Mouse (Mus musculus) thymus, adult 2 months (tissue): ENCODE measurements around the gene Psmg3. TPM values are rescaled to one million over a fixed set of nuclear protein-coding genes. Genes with fewer than 3 reads are reported as not detected.

Experiments
- DNase-seq: peaks from one replicate; pipeline ENCODE4 v3.0.0; 2021
- H3K27ac ChIP-seq: fragments of 200-500 bp; 2 replicates; pipeline ENCODE4 v1.5.1; 2012; ENCODE audit warnings: low read length, control low read depth; ENCODE audit not compliant: control insufficient read depth, insufficient read depth
- H3K27me3 ChIP-seq: fragments of 200-500 bp; 2 replicates; pipeline ENCODE4 v1.6.1; 2012; ENCODE audit warnings: mild to moderate bottlenecking, low read length, moderate library complexity, mixed read lengths; ENCODE audit not compliant: control insufficient read depth, insufficient read depth
- H3K36me3 ChIP-seq: fragments of 200-500 bp; 2 replicates; pipeline ENCODE4 v1.6.1; 2012; ENCODE audit warnings: mild to moderate bottlenecking, low read length, moderate library complexity; ENCODE audit not compliant: control insufficient read depth, insufficient read depth
- H3K4me1 ChIP-seq: fragments of 200-500 bp; replicated peaks from 2 replicates; pipeline ENCODE4 v1.6.1; 2012; ENCODE audit warnings: low read length; ENCODE audit not compliant: control insufficient read depth, insufficient read depth
- H3K4me3 ChIP-seq: fragments of 200-500 bp; 2 replicates; pipeline ENCODE4 v1.5.1; 2012; ENCODE audit warnings: mild to moderate bottlenecking, low read length, control low read depth, moderate library complexity; ENCODE audit not compliant: control insufficient read depth, insufficient read depth
- CTCF ChIP-seq: fragments of 200-500 bp; IDR thresholded peaks from 2 replicates; pipeline ENCODE4 v1.5.1; 2012; ENCODE audit warnings: mild to moderate bottlenecking, control low read depth, low read length, moderate library complexity, borderline replicate concordance; ENCODE audit not compliant: control insufficient read depth, poor library complexity, insufficient read depth; ENCODE audit errors: extremely low read depth
- POLR2A ChIP-seq: fragments of 200-500 bp; IDR thresholded peaks from 2 replicates; pipeline ENCODE4 v1.6.1; 2012; ENCODE audit warnings: mild to moderate bottlenecking, low read length, control low read depth, moderate library complexity; ENCODE audit not compliant: control insufficient read depth, poor library complexity, insufficient read depth; ENCODE audit errors: extremely low read depth
- WGBS: fragments of 180-500 bp; shearing (Covaris S2); methylation state at CpG from one replicate; pipeline ENCODE4 v1.1.7; 2018; 5-methylcytosine and 5-hydroxymethylcytosine counted together
- polyA plus RNA-seq: library from polyadenylated mRNA; depleted of rRNA; stranded (reverse); fragments of >200 nt; gene quantifications from 2 replicates; pipeline ENCODE4 v1.2.3, GENCODE M21; 2012

Psmg3 gene
- polyA plus RNA-seq, 1 experiment: 51.6 TPM

GRCm38 (mm10) chr5:139796001-139796620 is 30.6 kb downstream of the Psmg3 start:
- TF ChIP-seq CTCF (no peak), POLR2A (no peak)
- Histone ChIP-seq H3K27ac (no peak overlapping the region), H3K27me3 (no peaks in the 10 kb centered on the region), H3K36me3 (peaks cover 18% of the 10 kb centered on the region), H3K4me1 (peaks cover 50% of the 10 kb centered on the region), H3K4me3 (no peak overlapping the region)
- DNase-seq: no peak
- 91% methylated on average over 9 of the region's 9 CpGs for WGBS

GRCm38 (mm10) chr5:139794938-139795337 is 31.7 kb downstream of the Psmg3 start:
- 13% methylated on average over 10 of the region's 10 CpGs for whole genome bisulfite sequencing
- Histone ChIP-seq H3K4me1 (peaks cover 53% of the 10 kb centered on the region), H3K27ac (no peak overlapping the region), H3K36me3 (peaks cover 7% of the 10 kb centered on the region), H3K27me3 (no peaks in the 10 kb centered on the region), H3K4me3 (no peak overlapping the region)
- DNase-seq: no peak
- TF ChIP-seq CTCF: no peak
- no peak for TF ChIP-seq POLR2A

- H3K27me3 ChIP-seq: no peaks in the 10 kb centered on the region
- H3K4me3 ChIP-seq: no peak overlapping the region
- H3K27ac ChIP-seq: no peak overlapping the region; the same call in 1 of the 2 replicates
- H3K36me3 ChIP-seq: no peaks in the 10 kb centered on the region; the same call in 1 of the 2 replicates
- WGBS: 62% methylated on average over 5 of the region's 5 CpGs
- peaks cover 53% of the 10 kb centered on the region for H3K4me1 ChIP-seq
- no peak for TF ChIP-seq POLR2A
- no peak for TF ChIP-seq CTCF
- DNase-seq: no peak
Measured at GRCm38 (mm10) chr5:139794137-139794536, 32.5 kb downstream of the Psmg3 start.

- H3K4me3 ChIP-seq: peak overlapping the region; percentile 28
- no peaks in the 10 kb centered on the region for H3K36me3 ChIP-seq
- no peaks in the 10 kb centered on the region for H3K27me3 ChIP-seq
- TF ChIP-seq POLR2A (no peak), CTCF (no peak)
- peak overlapping the region; percentile 66 for H3K27ac ChIP-seq
- H3K4me1 ChIP-seq: peaks cover 53% of the 10 kb centered on the region
- WGBS: 7% methylated on average over 11 of the region's 11 CpGs
- peak; percentile 30 for DNase-seq
Measured at GRCm38 (mm10) chr5:139793338-139794089, 33.2 kb downstream of the Psmg3 start.

GRCm38 (mm10) chr5:139792966-139793337 is 33.7 kb downstream of the Psmg3 start:
- H3K4me3 ChIP-seq: peak overlapping the region; percentile 28; the same call in 1 of the 2 replicates
- DNase-seq: no peak
- peaks cover 50% of the 10 kb centered on the region for H3K4me1 ChIP-seq
- TF ChIP-seq CTCF (no peak), POLR2A (no peak)
- 2% methylated on average over 3 of the region's 3 CpGs for WGBS
- no peaks in the 10 kb centered on the region for H3K27me3 ChIP-seq
- H3K36me3 ChIP-seq: no peaks in the 10 kb centered on the region
- peak overlapping the region; percentile 66 for H3K27ac ChIP-seq

GRCm38 (mm10) chr5:139792159-139792775 is 34.4 kb downstream of the Psmg3 start:
- WGBS: 2% methylated on average over 11 of the region's 11 CpGs
- DNase-seq: no peak
- no peaks in the 10 kb centered on the region for H3K36me3 ChIP-seq
- H3K4me1 ChIP-seq: peaks cover 44% of the 10 kb centered on the region
- peak overlapping the region; percentile 85 for H3K4me3 ChIP-seq
- TF ChIP-seq CTCF (no peak), POLR2A (no peak)
- peak overlapping the region; percentile 27 for H3K27ac ChIP-seq
- H3K27me3 ChIP-seq: no peaks in the 10 kb centered on the region
